Mouse (Mus musculus): ENCODE measurements at regions not wholly inside any gene's neighbourhood (a gene's known extent, or its start where the extent isn't known, plus 50 kb on each side); places are given as distances from the start of the nearest gene placed in this dataset.

- Histone ChIP-seq H3K4me2 (no peak overlapping the region), H3K4me3 (replicated peaks) (no peak overlapping the region), H3K36me3 (no peaks in the 10 kb centered on the region), H3K9ac (replicated peaks) (no peak overlapping the region), H3K4me1 (replicated peaks) (peaks cover 12% of the 10 kb centered on the region), H3K9me3 (no peaks in the 10 kb centered on the region), H3K27ac (no peak overlapping the region), H3K27me3 (no peaks in the 10 kb centered on the region)
- no peak for ATAC-seq (ENCODE audit: insufficient number of reproducible peaks, insufficient read depth, low FRiP score, low TSS enrichment, low read depth)
- 79% methylated on average over 9 of the region's 9 CpGs for WGBS
Measured at GRCm38 (mm10) chr3:119892533-119893164, 108.4 kb upstream of the Ptbp2 start.

- Histone ChIP-seq H3K27ac (no peak overlapping the region), H3K9me3 (peaks cover 4% of the 10 kb centered on the region; the same call in 1 of the 2 replicates), H3K9ac (replicated peaks) (no peak overlapping the region), H3K4me2 (no peak overlapping the region), H3K36me3 (no peaks in the 10 kb centered on the region), H3K4me3 (replicated peaks) (no peak overlapping the region), H3K4me1 (replicated peaks) (peaks cover 12% of the 10 kb centered on the region), H3K27me3 (no peaks in the 10 kb centered on the region)
- WGBS, result 72% methylated on average over 4 of the region's 4 CpGs
- ATAC-seq (ENCODE audit: insufficient number of reproducible peaks, insufficient read depth, low FRiP score, low TSS enrichment, low read depth), result no peak
Measured at GRCm38 (mm10) chr3:119890911-119891310, 106.6 kb upstream of the Ptbp2 start.

- Histone ChIP-seq H3K4me2 (no peak overlapping the region), H3K27ac (no peak overlapping the region), H3K36me3 (no peaks in the 10 kb centered on the region), H3K9me3 (peaks cover 4% of the 10 kb centered on the region; the same call in 1 of the 2 replicates), H3K4me3 (replicated peaks) (no peak overlapping the region), H3K27me3 (no peaks in the 10 kb centered on the region), H3K4me1 (replicated peaks) (peaks cover 4% of the 10 kb centered on the region), H3K9ac (replicated peaks) (no peak overlapping the region)
- 85% methylated on average over 3 of the region's 3 CpGs for WGBS
- ATAC-seq (ENCODE audit: insufficient number of reproducible peaks, insufficient read depth, low FRiP score, low TSS enrichment, low read depth), result no peak
Measured at GRCm38 (mm10) chr3:119888487-119888886, 104.2 kb upstream of the Ptbp2 start.

- Histone ChIP-seq H3K4me3 (replicated peaks) (no peak overlapping the region), H3K27ac (no peak overlapping the region), H3K27me3 (no peaks in the 10 kb centered on the region), H3K4me2 (no peak overlapping the region), H3K36me3 (no peaks in the 10 kb centered on the region), H3K4me1 (replicated peaks) (no peaks in the 10 kb centered on the region), H3K9me3 (no peaks in the 10 kb centered on the region), H3K9ac (replicated peaks) (no peak overlapping the region)
- ATAC-seq (ENCODE audit: insufficient number of reproducible peaks, insufficient read depth, low FRiP score, low TSS enrichment, low read depth), result no peak
- WGBS, result 77% methylated on average over 5 of the region's 5 CpGs
Measured at GRCm38 (mm10) chr3:119876395-119876794, 92.1 kb upstream of the Ptbp2 start.

GRCm38 (mm10) chr3:119875061-119875460 lies 90.8 kb upstream of the Ptbp2 start:
- Histone ChIP-seq H3K4me1 (replicated peaks) (no peaks in the 10 kb centered on the region), H3K36me3 (no peaks in the 10 kb centered on the region), H3K4me3 (replicated peaks) (no peak overlapping the region), H3K4me2 (no peak overlapping the region), H3K27me3 (no peaks in the 10 kb centered on the region), H3K9ac (replicated peaks) (no peak overlapping the region), H3K9me3 (no peaks in the 10 kb centered on the region), H3K27ac (no peak overlapping the region)
- WGBS, result 93% methylated on average over 1 of the region's 1 CpGs
- ATAC-seq (ENCODE audit: insufficient number of reproducible peaks, insufficient read depth, low FRiP score, low TSS enrichment, low read depth), result no peak

GRCm38 (mm10) chr3:119862194-119862957 lies 78.1 kb upstream of the Ptbp2 start:
- WGBS, result 85% methylated on average over 7 of the region's 7 CpGs
- Histone ChIP-seq H3K9me3 (no peaks in the 10 kb centered on the region), H3K27me3 (no peaks in the 10 kb centered on the region), H3K4me3 (replicated peaks) (no peak overlapping the region), H3K9ac (replicated peaks) (no peak overlapping the region), H3K27ac (no peak overlapping the region), H3K4me1 (replicated peaks) (no peaks in the 10 kb centered on the region), H3K36me3 (no peaks in the 10 kb centered on the region), H3K4me2 (no peak overlapping the region)
- no peak for ATAC-seq (ENCODE audit: insufficient number of reproducible peaks, insufficient read depth, low FRiP score, low TSS enrichment, low read depth)

All from limb, embryonic 12.5 days (tissue).